Mouse (Mus musculus) midbrain, embryonic 16.5 days (tissue): ENCODE data around the gene Axin1. TPM values are rescaled to one million over a fixed set of nuclear protein-coding genes. Genes with fewer than 3 reads are reported as not detected.
A peak's percentile ranks its signal among the peaks of the same experiment; 100 is the strongest.

ENCODE experiments used
- ATAC-seq: fragments of 200-750 bp; cut with Nextera tagmentation; 2 replicates; pipeline ENCODE4 v1.8.0; 2017; ENCODE audit warnings: moderate TSS enrichment
- H3K27ac ChIP-seq: fragments of 300-500 bp; sonication (generic); 2 replicates; pipeline ENCODE4 v1.5.1; 2014; ENCODE audit warnings: mild to moderate bottlenecking, low read length, mixed read lengths
- H3K27me3 ChIP-seq: fragments of 300-500 bp; sonication (generic); 2 replicates; pipeline ENCODE4 v1.6.1; 2014; ENCODE audit warnings: low read depth, low read length, mixed read lengths; ENCODE audit not compliant: control insufficient read depth, insufficient read depth
- H3K36me3 ChIP-seq: fragments of 300-500 bp; sonication (generic); 2 replicates; pipeline ENCODE4 v1.6.1; 2014; ENCODE audit warnings: mild to moderate bottlenecking, low read length, moderate library complexity, mixed read lengths; ENCODE audit not compliant: control insufficient read depth, insufficient read depth
- H3K4me1 ChIP-seq: fragments of 300-500 bp; sonication (generic); 2 replicates; pipeline ENCODE4 v1.6.1; 2014; ENCODE audit warnings: mild to moderate bottlenecking, low read length, mixed read lengths; ENCODE audit not compliant: control insufficient read depth, insufficient read depth
- H3K4me2 ChIP-seq: fragments of 300-500 bp; sonication (generic); 2 replicates; pipeline ENCODE4 v1.6.1; 2014; ENCODE audit warnings: mild to moderate bottlenecking, low read length, mixed read lengths
- H3K4me3 ChIP-seq: fragments of 300-500 bp; sonication (generic); 2 replicates; pipeline ENCODE4 v1.5.1; 2014; ENCODE audit warnings: low read depth, mild to moderate bottlenecking, low read length, moderate library complexity, mixed read lengths
- H3K9ac ChIP-seq: fragments of 300-500 bp; sonication (generic); 2 replicates; pipeline ENCODE4 v1.6.1; 2014; ENCODE audit warnings: low read depth, low read length, mixed read lengths
- H3K9me3 ChIP-seq: fragments of 300-500 bp; sonication (generic); replicated peaks from 2 replicates; pipeline ENCODE4 v1.6.1; 2014; ENCODE audit warnings: mild to moderate bottlenecking, low read length, mixed read lengths; ENCODE audit not compliant: control insufficient read depth, poor library complexity, severe bottlenecking
- WGBS: fragments of 180-500 bp; shearing (Covaris S2); extraction: QIAGEN DNeasy Blood & Tissue Kit; methylation state at CpG from one replicate; pipeline ENCODE4 v1.1.7; 2014; 5-methylcytosine and 5-hydroxymethylcytosine counted together
- polyA plus RNA-seq: library from polyadenylated mRNA; unstranded; fragments of >200 nt; fragmentation: Nextera tagmentation; extraction: Ambion mirVana; gene quantifications from 2 replicates; pipeline ENCODE4 v1.2.1, GENCODE M21; 2015

The Axin1 gene
- polyA plus RNA-seq, 1 experiment from 2014 or later: 19.1 TPM

- no peak overlapping the region for H3K9ac ChIP-seq
- no peaks in the 10 kb centered on the region for H3K36me3 ChIP-seq
- no peak overlapping the region for H3K4me2 ChIP-seq
- no peak for ATAC-seq
- no peaks in the 10 kb centered on the region for H3K27me3 ChIP-seq
- no peak overlapping the region for H3K4me3 ChIP-seq
- H3K9me3 ChIP-seq: no peaks in the 10 kb centered on the region
- H3K4me1 ChIP-seq: peaks cover 3% of the 10 kb centered on the region
- no peak overlapping the region for H3K27ac ChIP-seq
- 88% methylated on average over 10 of the region's 10 CpGs for WGBS
These were observed 99.2 kb downstream of the Axin1 start for GRCm38 (mm10) chr17:26237667-26238066.

GRCm38 (mm10) chr17:26239551-26239950 lies 101.1 kb downstream of the Axin1 start:
- Histone ChIP-seq H3K4me3 (no peak overlapping the region), H3K36me3 (no peaks in the 10 kb centered on the region), H3K4me2 (no peak overlapping the region), H3K9ac (no peak overlapping the region), H3K27ac (no peak overlapping the region), H3K4me1 (peaks cover 15% of the 10 kb centered on the region), H3K9me3 (no peaks in the 10 kb centered on the region), H3K27me3 (no peaks in the 10 kb centered on the region)
- no peak for ATAC-seq
- 73% methylated on average over 2 of the region's 2 CpGs for WGBS

- Histone ChIP-seq H3K36me3 (no peaks in the 10 kb centered on the region), H3K27ac (no peak overlapping the region), H3K9me3 (no peaks in the 10 kb centered on the region), H3K4me2 (no peak overlapping the region), H3K4me1 (peaks cover 15% of the 10 kb centered on the region), H3K4me3 (no peak overlapping the region), H3K27me3 (no peaks in the 10 kb centered on the region), H3K9ac (no peak overlapping the region)
- no peak for ATAC-seq
- 77% methylated on average over 6 of the region's 6 CpGs for WGBS
These were observed 101.8 kb downstream of the Axin1 start for GRCm38 (mm10) chr17:26240120-26240790.

- Histone ChIP-seq H3K9me3 (no peaks in the 10 kb centered on the region), H3K4me2 (no peak overlapping the region), H3K4me3 (no peak overlapping the region), H3K9ac (no peak overlapping the region), H3K36me3 (no peaks in the 10 kb centered on the region), H3K27ac (no peak overlapping the region), H3K27me3 (no peaks in the 10 kb centered on the region), H3K4me1 (peaks cover 15% of the 10 kb centered on the region)
- ATAC-seq: no peak
- WGBS: 84% methylated on average over 6 of the region's 6 CpGs
These were observed 102.5 kb downstream of the Axin1 start for GRCm38 (mm10) chr17:26240990-26241389.

- H3K9ac ChIP-seq: peak overlapping the region; percentile 84
- WGBS: 0% methylated on average over 32 of the region's 32 CpGs
- peak overlapping the region; percentile 81 for H3K4me3 ChIP-seq
- H3K4me1 ChIP-seq: peaks cover 15% of the 10 kb centered on the region
- H3K9me3 ChIP-seq: no peaks in the 10 kb centered on the region
- ATAC-seq: peak; percentile 86
- H3K27ac ChIP-seq: peak overlapping the region; percentile 87
- peak overlapping the region; percentile 87 for H3K4me2 ChIP-seq
- no peaks in the 10 kb centered on the region for H3K36me3 ChIP-seq
- H3K27me3 ChIP-seq: no peaks in the 10 kb centered on the region
These were observed 105.1 kb downstream of the Axin1 start for GRCm38 (mm10) chr17:26243471-26244100.

GRCm38 (mm10) chr17:26244101-26244841 lies 105.8 kb downstream of the Axin1 start, which contains the start of gene Fam234a:
Fam234a (minus strand) TSS chr17:26244242.
- Histone ChIP-seq H3K4me2 (peak within 1 kb of the TSS; percentile 87), H3K27ac (peak within 1 kb of the TSS; percentile 87), H3K4me3 (peak within 1 kb of the TSS; percentile 81), H3K9ac (peak within 1 kb of the TSS; percentile 84), H3K27me3 (no peaks in the 10 kb centered on the region; the same call in 1 of the 2 replicates), H3K9me3 (no peaks in the 10 kb centered on the region), H3K36me3 (no peaks in the 10 kb centered on the region), H3K4me1 (peaks cover 15% of the 10 kb centered on the region)
- peak; percentile 97 for ATAC-seq
- WGBS: 5% methylated on average over 33 of the region's 33 CpGs

Other genes with a start within 250 kb of the Axin1 start
- 50.9 and 52.2 TPM in 2 replicates for gene Rab40c, start 219.0 kb upstream of the Axin1 start, polyA plus RNA-seq
- 71.3 and 85.3 TPM in 2 replicates for gene Pigq, start 193.8 kb upstream of the Axin1 start, polyA plus RNA-seq
- gene Nhlrc4, start 193.7 kb upstream of the Axin1 start, polyA plus RNA-seq: 0.16 and 0.78 TPM in 2 replicates
- gene A930017K11Rik, start 186.1 kb upstream of the Axin1 start, polyA plus RNA-seq: 2.8 and 3.1 TPM in 2 replicates
- gene Capn15, start 152.9 kb upstream of the Axin1 start, polyA plus RNA-seq: 20.6 and 20.8 TPM in 2 replicates
- 25.8 and 30.1 TPM in 2 replicates for gene Rab11fip3, start 69.1 kb upstream of the Axin1 start, polyA plus RNA-seq
- 38.2 and 41.3 TPM in 2 replicates for gene Decr2, start 48.4 kb upstream of the Axin1 start, polyA plus RNA-seq
- gene Nme4, start 43.1 kb upstream of the Axin1 start, polyA plus RNA-seq: 16.8 and 18.3 TPM in 2 replicates
- 3.8 and 3.9 TPM in 2 replicates for gene Tmem8, start 25.4 kb upstream of the Axin1 start, polyA plus RNA-seq
- 161 and 172 TPM in 2 replicates for gene Mrpl28, start 15.2 kb upstream of the Axin1 start, polyA plus RNA-seq
- 0.48 TPM in 1 of 2 replicates, not detected in the other for gene Pdia2, start 60.4 kb downstream of the Axin1 start, polyA plus RNA-seq
- 10.2 and 13.6 TPM in 2 replicates for gene Rgs11, start 64.3 kb downstream of the Axin1 start, polyA plus RNA-seq
- 131 and 182 TPM in 2 replicates for gene Arhgdig, start 69.1 kb downstream of the Axin1 start, polyA plus RNA-seq
- 30.3 and 32.6 TPM in 2 replicates for gene Fam234a, start 105.6 kb downstream of the Axin1 start, polyA plus RNA-seq
- gene Luc7l, start 114.2 kb downstream of the Axin1 start, polyA plus RNA-seq: 114 and 124 TPM in 2 replicates